Mouse (Mus musculus) CH12.LX (cell line): ENCODE results near the gene Hoxd13. TPM values are rescaled to one million over a fixed set of nuclear protein-coding genes. Genes with fewer than 3 reads are reported as not detected.

ENCODE experiments used
- DNase-seq: peaks from one replicate; pipeline ENCODE4 v3.0.0-alpha.2; 2013; ENCODE audit errors: extremely low read depth
- H3K27ac ChIP-seq: 2 replicates; pipeline ENCODE4 v1.5.1; 2012; ENCODE audit warnings: low read depth, mild to moderate bottlenecking, control low read depth, moderate library complexity; ENCODE audit not compliant: insufficient read depth
- H3K27me3 ChIP-seq: replicated peaks from 2 replicates; pipeline ENCODE3; 2012; ENCODE audit warnings: inconsistent platforms
- H3K36me3 ChIP-seq, 2 experiments: replicated peaks in 1 of 2; 2 replicates each; pipeline versions ENCODE3 to v1.6.1; 2012; ENCODE audit warnings: inconsistent platforms in 1 of 2, low read length in 1 of 2, mild to moderate bottlenecking in 1 of 2, mixed read lengths in 1 of 2, moderate library complexity in 1 of 2; ENCODE audit not compliant: control insufficient read depth in 1 of 2, insufficient read depth in 1 of 2
- H3K4me1 ChIP-seq, 2 experiments: 2 replicates each; pipeline ENCODE4 v1.6.1; 2012; ENCODE audit warnings: inconsistent platforms in 1 of 2, moderate library complexity in 1 of 2; ENCODE audit not compliant: insufficient read depth in 2 of 2, control insufficient read depth in 1 of 2
- H3K4me2 ChIP-seq: 2 replicates; pipeline ENCODE4 v1.6.1; 2012; ENCODE audit warnings: low read depth, mild to moderate bottlenecking, control low read depth; ENCODE audit not compliant: poor library complexity, insufficient read depth, severe bottlenecking
- H3K4me3 ChIP-seq, 3 experiments: fragments of 150-350 bp in 1 of 3; sonication (generic) in 1 of 3; replicated peaks in 1 of 3; 2 replicates each; pipeline versions ENCODE3 to v1.5.1; 2011 to 2012; ENCODE audit warnings: low read depth in 2 of 3, low read length in 2 of 3, mild to moderate bottlenecking in 2 of 3, moderate library complexity in 2 of 3, control low read depth in 1 of 3, improper control_type of control experiment in 1 of 3, inconsistent platforms in 1 of 3, mixed read lengths in 1 of 3; ENCODE audit not compliant: poor library complexity in 1 of 3
- H3K79me2 ChIP-seq: replicated peaks from 2 replicates; pipeline ENCODE4 v1.6.1; 2012; ENCODE audit warnings: mild to moderate bottlenecking, moderate library complexity; ENCODE audit not compliant: control insufficient read depth, poor library complexity, insufficient read depth, severe bottlenecking; ENCODE audit errors: extremely low read depth
- H3K9ac ChIP-seq: 2 replicates; pipeline ENCODE4 v1.6.1; 2012; ENCODE audit warnings: low read depth, mild to moderate bottlenecking, control low read depth, moderate library complexity; ENCODE audit not compliant: insufficient read depth
- H3K9me3 ChIP-seq: replicated peaks from 2 replicates; pipeline ENCODE3; 2012; ENCODE audit warnings: low read length, inconsistent platforms, mixed read lengths
- CHD1 ChIP-seq: IDR thresholded peaks from 2 replicates; pipeline ENCODE4 v1.6.1; 2012; ENCODE audit warnings: low read depth, low read length, improper control_type of control experiment, inconsistent platforms
- CHD2 ChIP-seq: IDR thresholded peaks from 2 replicates; pipeline ENCODE4 v1.6.1; 2011; ENCODE audit warnings: low read length, improper control_type of control experiment
- ELF1 ChIP-seq: IDR thresholded peaks from 2 replicates; pipeline ENCODE4 v1.6.1; 2014; ENCODE audit warnings: low read depth, mild to moderate bottlenecking, inconsistent platforms, low read length, improper control_type of control experiment
- EP300 ChIP-seq: IDR thresholded peaks from 2 replicates; pipeline ENCODE4 v1.6.1; 2011; ENCODE audit warnings: low read length, improper control_type of control experiment
- ETS1 ChIP-seq: conservative IDR thresholded peaks from 2 replicates; pipeline ENCODE4 v1.6.1; 2012; ENCODE audit warnings: low read depth, mild to moderate bottlenecking, inconsistent platforms, low read length, improper control_type of control experiment, moderate library complexity
- GABPA ChIP-seq: IDR thresholded peaks from 2 replicates; pipeline ENCODE4 v1.6.1; 2012; ENCODE audit warnings: low read depth, low read length, improper control_type of control experiment, inconsistent platforms; ENCODE audit not compliant: insufficient replicate concordance
- HCFC1 ChIP-seq: IDR thresholded peaks from 2 replicates; pipeline ENCODE4 v1.6.1; 2012; ENCODE audit warnings: low read depth, mild to moderate bottlenecking, inconsistent platforms, low read length, improper control_type of control experiment
- IRF4 ChIP-seq: IDR thresholded peaks from 2 replicates; pipeline ENCODE4 v1.6.1; 2014; ENCODE audit warnings: low read depth, mild to moderate bottlenecking, inconsistent platforms, low read length, improper control_type of control experiment
- JUND ChIP-seq: conservative IDR thresholded peaks from 2 replicates; pipeline ENCODE4 v1.6.1; 2011; ENCODE audit warnings: low read depth, low read length, improper control_type of control experiment
- KAT2A ChIP-seq: IDR thresholded peaks from 2 replicates; pipeline ENCODE4 v1.6.1; 2012; ENCODE audit warnings: low read length, improper control_type of control experiment, inconsistent platforms; ENCODE audit not compliant: insufficient replicate concordance
- MAFK ChIP-seq: IDR thresholded peaks from 2 replicates; pipeline ENCODE4 v1.6.1; 2011; ENCODE audit warnings: low read length, improper control_type of control experiment; ENCODE audit not compliant: insufficient replicate concordance
- MEF2A ChIP-seq: IDR thresholded peaks from 2 replicates; pipeline ENCODE4 v1.6.1; 2014; ENCODE audit warnings: low read depth, mild to moderate bottlenecking, inconsistent platforms, low read length, improper control_type of control experiment, borderline replicate concordance
- MYC ChIP-seq: IDR thresholded peaks from 2 replicates; pipeline ENCODE4 v1.6.1; 2011; ENCODE audit warnings: low read depth, mild to moderate bottlenecking, improper control_type of control experiment, low read length
- NELFE ChIP-seq: IDR thresholded peaks from 2 replicates; pipeline ENCODE4 v1.6.1; 2011; ENCODE audit warnings: low read depth, low read length, improper control_type of control experiment
- NRF1 ChIP-seq: IDR thresholded peaks from 2 replicates; pipeline ENCODE4 v1.6.1; 2014; ENCODE audit warnings: low read depth, mild to moderate bottlenecking, inconsistent platforms, low read length, improper control_type of control experiment, moderate library complexity
- PAX5 ChIP-seq: IDR thresholded peaks from 2 replicates; pipeline ENCODE4 v1.6.1; 2012; ENCODE audit warnings: low read length, inconsistent platforms, mixed read lengths
- POLR2A ChIP-seq: IDR thresholded peaks from 2 replicates; pipeline ENCODE4 v1.6.1; 2011; ENCODE audit warnings: low read depth, mild to moderate bottlenecking, improper control_type of control experiment, low read length
- POLR2AphosphoS2 ChIP-seq: IDR thresholded peaks from 2 replicates; pipeline ENCODE4 v1.6.1; 2011; ENCODE audit warnings: low read depth, low read length, improper control_type of control experiment
- RAD21 ChIP-seq: IDR thresholded peaks from 2 replicates; pipeline ENCODE4 v1.6.1; 2011; ENCODE audit warnings: low read depth, mild to moderate bottlenecking, low read length, improper control_type of control experiment, moderate library complexity
- RCOR1 ChIP-seq: conservative IDR thresholded peaks from 2 replicates; pipeline ENCODE4 v1.6.1; 2012; ENCODE audit warnings: low read depth, mild to moderate bottlenecking, inconsistent platforms, low read length, improper control_type of control experiment
- UBTF ChIP-seq: IDR thresholded peaks from 2 replicates; pipeline ENCODE4 v1.6.1; 2012; ENCODE audit warnings: low read depth, mild to moderate bottlenecking, inconsistent platforms, low read length, improper control_type of control experiment, moderate library complexity
- USF1 ChIP-seq: IDR thresholded peaks from 2 replicates; pipeline ENCODE4 v1.6.1; 2014; ENCODE audit warnings: low read depth, mild to moderate bottlenecking, inconsistent platforms, low read length, improper control_type of control experiment
- USF2 ChIP-seq: conservative IDR thresholded peaks from 2 replicates; pipeline ENCODE4 v1.6.1; 2011; ENCODE audit warnings: low read depth, low read length, improper control_type of control experiment
- ZC3H11A ChIP-seq: IDR thresholded peaks from 2 replicates; pipeline ENCODE4 v1.6.1; 2012; ENCODE audit warnings: low read depth, mild to moderate bottlenecking, inconsistent platforms, low read length, improper control_type of control experiment
- ZKSCAN1 ChIP-seq: IDR thresholded peaks from 2 replicates; pipeline ENCODE4 v1.6.1; 2012; ENCODE audit warnings: low read depth, inconsistent platforms, low read length, improper control_type of control experiment, borderline replicate concordance
- ZMIZ1 ChIP-seq: IDR thresholded peaks from 2 replicates; pipeline ENCODE4 v1.6.1; 2012; ENCODE audit warnings: low read depth, mild to moderate bottlenecking, inconsistent platforms, low read length, improper control_type of control experiment
- ZNF384 ChIP-seq: IDR thresholded peaks from 2 replicates; pipeline ENCODE4 v1.6.1; 2012; ENCODE audit warnings: low read depth, low read length, improper control_type of control experiment, inconsistent platforms
- dilution Hi-C: fragments of 300-500 bp; cut with MboI; formaldehyde crosslinking; loops from 2 replicates; pipeline ENCODE4 v1.14.3; 2020; ENCODE audit warnings: low sequenced_read_pairs; ENCODE audit not compliant: extremely low pct_unique_long_range_greater_than_20kb, extremely low pct_ligation_motif_present
- in situ Hi-C: fragments of 300-500 bp; cut with MboI; formaldehyde crosslinking; loops from 3 replicates; pipeline ENCODE4 v1.14.3; 2019; ENCODE audit warnings: low sequenced_read_pairs, low pct_ligation_motif_present, low pct_unique_long_range_greater_than_20kb, mixed read lengths
- polyA plus RNA-seq: library from polyadenylated mRNA; unstranded; fragments of >175 nt; gene quantifications from 2 replicates; pipeline ENCODE4 v1.2.1, GENCODE M21; 2012; ENCODE audit warnings: low read depth; ENCODE audit not compliant: insufficient read length
- total RNA-seq, 2 experiments: library from RNA; depleted of rRNA; stranded (reverse); fragments of 300-350 nt in 1 of 2; fragments of >200 nt in 1 of 2; gene quantifications; 2 replicates each; pipeline ENCODE4 v1.2.3; 2012 to 2014

The Hoxd13 gene
- total and polyA plus RNA-seq, 3 experiments = not detected

- dilution Hi-C loops = no loop called here
- no peak overlapping the region for H3K4me3 ChIP-seq
Measured at GRCm38 (mm10) chr2:74714156-74714789, 46.2 kb downstream of the Hoxd13 start.

GRCm38 (mm10) chr2:74714881-74715280 is 46.8 kb downstream of the Hoxd13 start:
- dilution Hi-C loops (no loop called here), in situ Hi-C loops (loop anchor here (5.0 to 25.0 kb wide), 2 partner anchors 247 to 872 kb away; no protein-coding TSS in a partner anchor)
- no peak for DNase-seq
- H3K9me3 ChIP-seq = peaks cover 4% of the 10 kb centered on the region
- H3K36me3 ChIP-seq = no peaks in the 10 kb centered on the region
- TF ChIP-seq RAD21 = no peak
- no peak for TF ChIP-seq CHD1
- TF ChIP-seq NRF1 = no peak
- TF ChIP-seq JUND = no peak
- TF ChIP-seq ZC3H11A = no peak
- TF ChIP-seq ELF1 = no peak
- TF ChIP-seq IRF4 = no peak
- no peak for TF ChIP-seq ZNF384
- no peak for TF ChIP-seq ZMIZ1
- no peak for TF ChIP-seq USF1
- no peak for TF ChIP-seq POLR2AphosphoS2
- no peak for TF ChIP-seq PAX5
- no peak for TF ChIP-seq POLR2A
- TF ChIP-seq KAT2A = no peak
- no peak for TF ChIP-seq MEF2A
- TF ChIP-seq GABPA = no peak
- no peaks in the 10 kb centered on the region for H3K27me3 ChIP-seq
- H3K4me3 ChIP-seq = no peak overlapping the region
- H3K4me1 ChIP-seq = peaks cover 8 to 14% of the 10 kb centered on the region in 2 experiments; a peak in 3 of 4 replicates
- no peak overlapping the region for H3K4me2 ChIP-seq
- H3K27ac ChIP-seq = no peak overlapping the region
- no peak overlapping the region for H3K9ac ChIP-seq
- H3K79me2 ChIP-seq = no peaks in the 10 kb centered on the region

More at GRCm38 (mm10) chr2:74714156-74714789, 46.2 kb downstream of the Hoxd13 start:
- Histone ChIP-seq H3K27ac (no peak overlapping the region), H3K4me1 (peaks cover 6 to 12% of the 10 kb centered on the region in 2 experiments; a peak in 3 of 4 replicates), H3K36me3 (no peaks in the 10 kb centered on the region), H3K9ac (no peak overlapping the region), H3K4me2 (no peak overlapping the region), H3K27me3 (no peaks in the 10 kb centered on the region), H3K79me2 (no peaks in the 10 kb centered on the region)
- no peak for DNase-seq
- no peak for TF ChIP-seq ZNF384
- no peak for TF ChIP-seq MEF2A
- no peak for TF ChIP-seq CHD2
- no peak for TF ChIP-seq ETS1
- TF ChIP-seq RCOR1 = no peak
- no peak for TF ChIP-seq USF2
- TF ChIP-seq MAFK = no peak
- TF ChIP-seq RAD21 = no peak
- no peak for TF ChIP-seq ZC3H11A
- TF ChIP-seq JUND = no peak
- TF ChIP-seq PAX5 = no peak
- no peak for TF ChIP-seq NELFE
- no peak for TF ChIP-seq ZKSCAN1
- no peak for TF ChIP-seq MYC
- no peak for TF ChIP-seq UBTF
- no peak for TF ChIP-seq EP300
- no peak for TF ChIP-seq HCFC1
- TF ChIP-seq, all 38 proteins: peak for 0
- peaks cover 4% of the 10 kb centered on the region for H3K9me3 ChIP-seq
- in situ Hi-C loops = loop anchor here (25.0 kb wide), 1 partner anchor 873 kb away; no protein-coding TSS in a partner anchor
